Mouse (Mus musculus) monocyte, adult 2 months (primary cell): ENCODE data around the gene Cpb2.

Experiments
- DNase-seq, 2 experiments: peaks; one replicate each; pipeline ENCODE4 v3.0.0; 2022; ENCODE audit warnings: low spot score in 2 of 2, low read depth in 1 of 2

Gene Cpb2

GRCm38 (mm10) chr14:75242087-75242486 lies at the start of gene Cpb2:
Gene Cpb2 (plus strand): TSS chr14:75242287.
- DNase-seq: no peak

GRCm38 (mm10) chr14:75192427-75192826 lies 49.7 kb upstream of the Cpb2 start:
- DNase-seq: no peak

GRCm38 (mm10) chr14:75192858-75193257 lies 49.2 kb upstream of the Cpb2 start:
- peak in 1 of 2 experiments; percentile 32 for DNase-seq

- peak in 1 of 2 experiments; percentile 48 for DNase-seq
Observed at GRCm38 (mm10) chr14:75195530-75195929, 46.6 kb upstream of the Cpb2 start.

GRCm38 (mm10) chr14:75197027-75197426 lies 45.1 kb upstream of the Cpb2 start:
- DNase-seq: no peak

- no peak for DNase-seq
Observed at GRCm38 (mm10) chr14:75197660-75198059, 44.4 kb upstream of the Cpb2 start.

- DNase-seq: no peak
Observed at GRCm38 (mm10) chr14:75205363-75206051, 36.6 kb upstream of the Cpb2 start.

- no peak for DNase-seq
Observed at GRCm38 (mm10) chr14:75206307-75206706, 35.8 kb upstream of the Cpb2 start.

- no peak for DNase-seq
Observed at GRCm38 (mm10) chr14:75208572-75209151, 33.4 kb upstream of the Cpb2 start.

GRCm38 (mm10) chr14:75213752-75214151 lies 28.3 kb upstream of the Cpb2 start:
- no peak for DNase-seq

- no peak for DNase-seq
Observed at GRCm38 (mm10) chr14:75218843-75219242, 23.2 kb upstream of the Cpb2 start.

GRCm38 (mm10) chr14:75219250-75219913 lies 22.7 kb upstream of the Cpb2 start:
- no peak for DNase-seq

- DNase-seq: no peak
Observed at GRCm38 (mm10) chr14:75222386-75222785, 19.7 kb upstream of the Cpb2 start.

- DNase-seq: no peak
Observed at GRCm38 (mm10) chr14:75227453-75228084, 14.5 kb upstream of the Cpb2 start.

- peak in 1 of 2 experiments; percentile 10 for DNase-seq
Observed at GRCm38 (mm10) chr14:75229834-75230233, 12.3 kb upstream of the Cpb2 start.

GRCm38 (mm10) chr14:75233070-75233469 lies 9.0 kb upstream of the Cpb2 start:
- DNase-seq: no peak

GRCm38 (mm10) chr14:75235552-75235951 lies 6.5 kb upstream of the Cpb2 start:
- DNase-seq: no peak

- DNase-seq: no peak
Observed at GRCm38 (mm10) chr14:75235955-75236635, 6.0 kb upstream of the Cpb2 start.

- DNase-seq: no peak
Observed at GRCm38 (mm10) chr14:75236636-75237003, 5.5 kb upstream of the Cpb2 start.

- no peak for DNase-seq
Observed at GRCm38 (mm10) chr14:75237096-75237495, 5.0 kb upstream of the Cpb2 start.

- DNase-seq: no peak
Observed at GRCm38 (mm10) chr14:75238054-75238692, 3.9 kb upstream of the Cpb2 start.
